Mouse (Mus musculus) erythroblast, embryonic 14.5 days (primary cell): ENCODE results near the gene Cd63. TPM values are rescaled to one million over a fixed set of nuclear protein-coding genes. Genes with fewer than 3 reads are reported as not detected.

Source experiments
- H3K27me3 ChIP-seq: 2 replicates; pipeline ENCODE4 v1.6.1; 2012; ENCODE audit warnings: inconsistent platforms; ENCODE audit not compliant: control insufficient read depth
- H3K36me3 ChIP-seq: 2 replicates; pipeline ENCODE4 v1.6.1; 2012; ENCODE audit warnings: mild to moderate bottlenecking, inconsistent platforms; ENCODE audit not compliant: control insufficient read depth
- H3K4me1 ChIP-seq: 2 replicates; pipeline ENCODE4 v1.6.1; 2012; ENCODE audit warnings: inconsistent platforms; ENCODE audit not compliant: control insufficient read depth
- H3K4me3 ChIP-seq: replicated peaks from 2 replicates; pipeline ENCODE3; 2012; ENCODE audit warnings: moderate library complexity, mild to moderate bottlenecking, inconsistent platforms
- H3K9me3 ChIP-seq: 2 replicates; pipeline ENCODE4 v1.6.1; 2012; ENCODE audit warnings: low read length, inconsistent platforms, mixed read lengths; ENCODE audit not compliant: control insufficient read depth
- GATA1 ChIP-seq: IDR thresholded peaks from 2 replicates; pipeline ENCODE4 v1.6.1; 2012; ENCODE audit warnings: low read length, inconsistent platforms, mixed read lengths
- TAL1 ChIP-seq: IDR thresholded peaks from 3 replicates; pipeline ENCODE4 v1.6.1; 2012; ENCODE audit warnings: low read length, inconsistent platforms, mixed read lengths
- polyA plus RNA-seq: library from polyadenylated mRNA; stranded (reverse); fragments of >175 nt; gene quantifications from 2 replicates; pipeline ENCODE4 v1.2.3, GENCODE M21; 2012

Cd63 gene
- polyA plus RNA-seq, 1 experiment, result 0.21 TPM

GRCm38 (mm10) chr10:128933976-128934721, 33.4 kb downstream of the Cd63 start:
- Histone ChIP-seq H3K36me3 (no peaks in the 10 kb centered on the region), H3K4me3 (no peak overlapping the region), H3K4me1 (no peaks in the 10 kb centered on the region), H3K27me3 (peaks cover 71% of the 10 kb centered on the region), H3K9me3 (no peaks in the 10 kb centered on the region; the same call in 1 of the 2 replicates)
- TF ChIP-seq TAL1 (no peak), GATA1 (no peak)

GRCm38 (mm10) chr10:128934997-128935787, 34.4 kb downstream of the Cd63 start:
- peaks cover 64% of the 10 kb centered on the region for H3K27me3 ChIP-seq
- no peaks in the 10 kb centered on the region for H3K36me3 ChIP-seq
- no peak overlapping the region for H3K4me3 ChIP-seq
- H3K9me3 ChIP-seq, result no peaks in the 10 kb centered on the region; the same call in 1 of the 2 replicates
- TF ChIP-seq TAL1 (no peak), GATA1 (no peak)
- no peaks in the 10 kb centered on the region for H3K4me1 ChIP-seq

GRCm38 (mm10) chr10:128935826-128936440, 35.1 kb downstream of the Cd63 start:
- Histone ChIP-seq H3K4me1 (no peaks in the 10 kb centered on the region), H3K9me3 (no peaks in the 10 kb centered on the region; the same call in 1 of the 2 replicates), H3K36me3 (no peaks in the 10 kb centered on the region), H3K27me3 (peaks cover 65% of the 10 kb centered on the region), H3K4me3 (no peak overlapping the region)
- TF ChIP-seq GATA1, result no peak
- no peak for TF ChIP-seq TAL1

GRCm38 (mm10) chr10:128937756-128938390, 37.1 kb downstream of the Cd63 start:
- no peaks in the 10 kb centered on the region; the same call in 1 of the 2 replicates for H3K9me3 ChIP-seq
- H3K27me3 ChIP-seq, result peaks cover 49% of the 10 kb centered on the region
- no peak overlapping the region for H3K4me3 ChIP-seq
- no peaks in the 10 kb centered on the region for H3K4me1 ChIP-seq
- TF ChIP-seq GATA1 (no peak), TAL1 (no peak)
- no peaks in the 10 kb centered on the region for H3K36me3 ChIP-seq

- H3K27me3 ChIP-seq, result peaks cover 43% of the 10 kb centered on the region
- no peaks in the 10 kb centered on the region; the same call in 1 of the 2 replicates for H3K9me3 ChIP-seq
- H3K4me1 ChIP-seq, result no peaks in the 10 kb centered on the region
- H3K4me3 ChIP-seq, result no peak overlapping the region
- TF ChIP-seq GATA1 (no peak), TAL1 (no peak)
- no peaks in the 10 kb centered on the region for H3K36me3 ChIP-seq
These were observed 37.7 kb downstream of the Cd63 start for GRCm38 (mm10) chr10:128938457-128938856.

GRCm38 (mm10) chr10:128938974-128939373, 38.2 kb downstream of the Cd63 start:
- Histone ChIP-seq H3K4me1 (no peaks in the 10 kb centered on the region), H3K36me3 (no peaks in the 10 kb centered on the region), H3K4me3 (no peak overlapping the region), H3K9me3 (no peaks in the 10 kb centered on the region; the same call in 1 of the 2 replicates), H3K27me3 (peaks cover 39% of the 10 kb centered on the region)
- no peak for TF ChIP-seq GATA1
- TF ChIP-seq TAL1, result no peak

- Histone ChIP-seq H3K4me3 (no peak overlapping the region), H3K36me3 (no peaks in the 10 kb centered on the region), H3K27me3 (peaks cover 24% of the 10 kb centered on the region), H3K9me3 (no peaks in the 10 kb centered on the region), H3K4me1 (no peaks in the 10 kb centered on the region)
- TF ChIP-seq TAL1 (no peak), GATA1 (no peak)
These were observed 39.8 kb downstream of the Cd63 start for GRCm38 (mm10) chr10:128940475-128941061.

- no peak for TF ChIP-seq TAL1
- TF ChIP-seq GATA1, result no peak
- Histone ChIP-seq H3K36me3 (no peaks in the 10 kb centered on the region), H3K9me3 (peaks cover 9% of the 10 kb centered on the region), H3K4me3 (no peak overlapping the region), H3K4me1 (no peaks in the 10 kb centered on the region), H3K27me3 (peaks cover 20% of the 10 kb centered on the region; the same call in 1 of the 2 replicates)
These were observed 44.9 kb downstream of the Cd63 start for GRCm38 (mm10) chr10:128945675-128946074.
